Mouse (Mus musculus): Measurements from ENCODE around the gene Ppp1r9b.

DNA sequence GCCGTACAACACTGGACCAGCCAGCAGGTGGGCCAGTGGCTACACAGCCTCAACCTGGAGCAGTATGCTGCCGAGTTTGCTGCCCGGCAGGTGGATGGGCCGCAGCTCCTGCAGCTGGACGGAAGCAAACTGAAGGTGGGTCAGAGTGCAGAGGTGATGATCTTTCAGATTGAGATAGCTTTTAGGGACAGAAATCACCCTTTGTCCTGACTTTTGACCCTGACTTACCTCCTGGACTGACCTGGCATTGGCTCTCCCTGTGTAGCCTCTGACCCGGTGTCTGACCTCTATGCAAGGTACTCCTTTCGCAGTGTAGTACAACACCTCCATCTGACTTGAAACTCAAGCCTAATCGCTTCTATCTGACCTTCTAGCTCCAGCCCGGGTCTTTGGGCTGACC is 32.6 kb downstream of the Ppp1r9b start:
- TF ChIP-seq POLR2A (IDR thresholded peaks at IDR 0.05; ENCODE audit: insufficient read depth, low read depth, low read length) (no peak; the same call in 1 of the 2 replicates), CTCF (IDR thresholded peaks at IDR 0.05) (no peak), EP300 (IDR thresholded peaks at IDR 0.05; ENCODE audit: insufficient read depth, low read depth, low read length) (0 out of 2 replicates have a peak, but pooled peaks have one; percentile 9)

All from heart, adult 2 months (tissue).